Mouse (Mus musculus) A20 (cell line): ENCODE data around the gene Ring1.
"Not testable (repeated sequence)": the region's sequence is repeated elsewhere in the genome, so short reads cannot be mapped to it uniquely, and the experiment has no call there.

Experiments used
- DNase-seq: peaks from one replicate; pipeline ENCODE4 v3.0.0-alpha.2; 2011; ENCODE audit warnings: low read depth, low spot score

Ring1 gene

DNA sequence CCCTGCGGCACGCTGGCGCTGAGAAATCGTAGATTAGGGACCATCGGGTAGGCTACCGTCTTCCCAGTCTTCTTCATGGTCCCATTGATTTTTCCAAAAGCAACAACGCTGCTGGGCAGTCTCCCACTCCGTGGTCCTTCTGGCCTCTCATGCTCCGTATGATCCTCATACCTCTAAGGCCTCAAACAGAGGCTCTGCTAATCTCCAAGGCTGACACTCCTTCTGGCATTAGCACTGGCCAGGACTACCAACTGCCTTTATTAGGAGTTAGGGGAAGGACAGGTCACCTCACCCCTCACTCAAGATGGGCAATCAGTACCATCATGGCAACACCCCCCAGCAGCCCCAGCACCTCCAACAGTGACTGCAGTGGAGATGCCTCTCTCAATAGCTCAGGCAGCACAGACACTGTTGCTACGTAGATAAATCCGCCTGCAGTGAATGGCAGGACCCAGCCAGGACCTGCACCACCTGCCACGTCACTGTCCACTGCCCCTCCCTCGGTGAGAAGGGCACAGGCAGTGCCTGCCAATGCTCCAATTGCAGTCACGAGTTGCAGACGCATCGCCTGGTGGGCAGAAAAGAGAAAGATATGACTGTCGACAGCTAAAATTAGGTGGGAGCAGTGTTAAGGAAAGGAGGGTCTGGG lies 4.1 kb upstream of the Ring1 start:
- no peak for DNase-seq

DNA sequence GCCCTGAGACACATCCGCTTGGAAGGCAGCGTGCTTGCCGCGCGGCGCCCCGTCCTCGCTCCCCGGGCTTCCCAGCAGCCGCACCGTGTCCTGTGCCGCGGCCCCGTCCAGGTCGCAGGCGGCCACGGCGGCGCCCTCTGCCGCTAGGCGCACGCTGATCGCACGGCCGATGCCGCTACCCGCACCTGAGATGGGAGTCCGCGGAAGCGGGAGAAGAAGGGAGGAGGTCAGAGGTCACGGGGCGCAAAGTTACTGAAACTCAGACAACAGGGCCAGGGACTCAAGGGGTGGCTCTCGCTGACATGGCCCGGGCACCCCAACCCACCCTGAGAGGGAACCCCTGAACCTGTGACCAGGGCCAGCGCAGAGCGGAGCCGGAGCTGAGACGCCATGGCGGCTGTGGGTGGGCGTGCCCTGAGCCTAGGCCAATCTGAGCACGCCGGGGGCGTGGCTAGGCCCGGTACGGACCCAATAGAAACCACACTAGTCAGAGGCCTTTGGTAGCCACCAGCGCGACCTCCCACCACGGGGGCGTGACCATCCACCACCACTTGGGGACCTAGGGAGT lies 3.3 kb upstream of the Ring1 start, which contains the start of gene H2-Ke6:
H2-Ke6 (minus strand) TSS at position 405 of the 568 bp plus-strand sequence.
- DNase-seq, result peak; percentile 98

DNA sequence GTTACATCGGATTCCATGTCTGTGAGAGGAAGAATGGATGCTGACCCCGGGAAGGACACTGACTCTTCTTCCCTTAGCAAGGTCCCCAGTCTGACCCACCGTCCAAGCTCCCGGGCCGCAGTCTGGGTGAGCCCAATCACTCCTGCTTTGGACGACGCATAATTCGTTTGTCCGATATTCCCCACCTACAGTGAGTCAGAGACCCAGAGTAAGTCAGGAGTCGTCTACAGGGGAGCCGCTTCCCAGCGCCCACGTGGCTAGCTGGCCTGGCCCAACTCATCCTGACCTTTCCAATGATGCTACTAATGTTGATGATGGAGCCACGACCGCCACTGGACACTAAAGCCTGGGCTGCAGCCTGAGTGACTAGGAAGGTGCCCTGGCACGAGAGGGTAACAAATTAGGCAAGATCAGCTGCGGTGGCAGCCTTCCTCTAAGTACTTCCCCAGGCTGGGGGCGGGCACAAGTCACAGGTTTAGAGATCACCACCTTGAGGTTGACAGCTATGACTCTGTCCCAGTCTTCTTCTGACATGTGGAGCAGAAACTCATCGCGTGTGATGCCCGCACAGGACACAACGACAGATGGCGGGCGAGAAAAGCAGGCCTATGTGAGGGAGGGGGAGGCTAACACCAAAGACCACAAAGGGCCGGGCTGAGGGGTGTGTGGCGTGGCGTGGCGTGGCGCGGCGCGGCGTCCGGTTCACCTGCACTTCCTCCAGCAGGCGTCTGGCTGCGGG lies 2.6 kb upstream of the Ring1 start:
- DNase-seq, result no peak

DNA sequence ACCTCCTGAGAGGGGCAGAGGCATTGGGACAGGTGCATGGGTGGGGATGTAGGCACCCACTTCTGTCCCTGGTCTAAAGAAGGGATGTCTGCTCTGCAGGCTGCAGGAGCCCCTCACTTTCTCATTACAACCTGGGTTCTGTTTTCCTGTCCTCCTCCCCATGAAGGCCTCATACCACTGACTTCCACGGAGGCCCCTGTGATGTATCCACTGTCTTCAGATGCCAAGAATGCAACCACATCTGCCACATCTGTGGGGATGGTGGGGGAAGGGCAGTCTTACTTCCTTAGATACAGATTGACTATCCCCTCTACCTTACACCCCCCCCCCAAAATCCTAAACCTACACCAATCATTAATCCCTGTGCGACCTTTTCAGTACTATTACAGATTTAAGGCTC lies 1.7 kb upstream of the Ring1 start:
- no peak for DNase-seq

DNA sequence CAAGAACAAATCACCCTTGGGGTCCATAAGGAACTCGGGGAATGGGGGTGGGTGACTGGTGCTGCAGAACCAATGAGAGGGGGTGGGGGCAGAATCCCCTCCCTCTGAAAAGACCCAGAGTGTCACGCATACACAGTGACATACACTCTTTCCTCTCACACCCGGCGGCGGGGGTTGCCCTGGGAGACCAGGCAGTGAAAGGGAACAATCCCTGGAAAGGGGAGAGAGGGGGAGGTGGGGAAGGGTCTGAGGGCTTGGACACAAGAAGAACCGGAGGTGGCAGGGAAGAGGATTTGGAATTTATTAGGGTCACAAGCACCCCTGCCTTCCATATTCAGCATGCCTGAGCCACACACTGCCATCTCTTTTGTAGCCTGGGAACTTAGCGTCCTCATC lies 1.3 kb upstream of the Ring1 start:
- no peak for DNase-seq

DNA sequence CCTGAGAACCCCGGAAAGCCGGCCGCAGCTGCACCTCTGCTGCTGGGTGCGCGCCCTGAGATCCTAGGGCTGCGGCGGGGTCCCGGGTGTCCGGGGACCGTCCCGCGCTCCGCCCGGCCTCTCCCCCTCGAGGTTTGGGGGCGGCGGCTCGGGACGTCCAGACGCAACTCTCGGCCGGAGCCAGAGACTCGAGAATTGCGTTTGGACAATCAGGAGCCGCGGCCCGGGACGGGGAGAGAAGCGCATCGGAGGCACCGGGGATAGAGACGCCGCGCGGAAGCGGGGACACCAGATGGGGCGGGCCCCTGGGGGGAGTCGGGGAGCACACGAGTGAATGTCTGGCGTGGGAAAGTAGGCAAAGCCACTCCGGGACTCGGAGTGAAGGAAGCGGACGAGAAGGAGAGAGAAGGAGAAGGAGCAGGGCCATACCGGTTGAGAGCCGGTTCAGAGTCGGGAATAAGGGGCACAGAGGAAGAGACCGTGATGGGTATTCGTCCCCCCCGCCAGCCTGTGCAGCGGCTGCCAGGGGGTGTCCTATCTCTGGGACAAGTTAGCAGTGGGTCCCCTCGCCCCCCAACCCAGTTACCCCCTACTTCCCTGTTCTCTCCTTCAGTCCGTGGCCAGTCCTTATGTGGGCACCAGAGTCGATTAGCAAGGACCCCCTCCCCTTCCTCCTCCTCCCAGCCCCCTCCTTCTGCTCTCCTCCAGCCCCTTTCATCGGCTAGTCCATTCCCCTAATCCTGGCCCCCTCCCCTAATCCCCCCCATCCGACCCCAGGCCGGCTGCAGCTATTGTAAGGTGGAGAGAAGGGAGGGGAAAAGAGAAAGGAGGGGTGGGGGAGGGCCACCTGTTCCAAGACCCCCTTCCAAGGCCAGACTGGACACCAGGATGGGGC lies 628 bp upstream of the Ring1 start:
- DNase-seq, result no peak

DNA sequence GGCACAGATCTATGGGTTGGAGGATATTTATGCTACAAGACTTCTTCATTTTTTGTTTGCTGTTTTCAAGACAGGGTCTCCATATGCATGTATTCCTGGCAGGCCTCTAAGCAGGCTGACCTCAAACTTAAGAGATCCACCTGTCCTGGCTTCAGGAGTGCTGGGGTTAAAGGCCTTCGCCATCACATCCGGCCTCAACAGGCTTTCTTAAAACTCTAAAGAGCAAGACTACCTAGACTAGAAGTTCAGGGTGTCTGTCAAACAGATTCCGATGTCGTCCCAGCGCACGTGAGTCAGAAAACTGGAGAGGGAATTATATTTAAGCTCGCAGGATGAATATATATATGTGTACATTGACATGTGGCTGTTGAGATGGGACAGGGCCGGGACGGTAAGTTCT lies 802 bp downstream of the Ring1 start:
- DNase-seq, result no peak

DNA sequence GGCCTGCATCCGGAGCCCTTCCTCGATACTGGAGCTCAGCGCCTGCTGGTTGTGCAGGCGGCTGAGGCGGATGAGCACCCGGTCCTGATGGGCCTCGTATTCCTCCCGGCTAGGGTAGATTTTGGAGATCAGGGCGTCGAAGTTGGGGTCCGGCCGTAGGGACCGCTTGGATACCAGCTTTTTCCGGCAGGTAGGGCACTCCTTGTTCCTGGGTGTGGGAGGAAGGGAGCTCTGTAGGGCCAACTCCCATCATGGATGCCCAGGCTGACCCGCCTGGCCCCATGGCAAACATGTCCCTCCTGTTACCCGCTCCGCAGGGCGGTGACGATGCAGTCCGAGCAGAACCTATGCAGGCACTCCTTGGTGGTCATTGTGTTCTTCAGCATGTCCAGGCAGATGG lies 1.5 kb downstream of the Ring1 start:
- DNase-seq, result no peak

DNA sequence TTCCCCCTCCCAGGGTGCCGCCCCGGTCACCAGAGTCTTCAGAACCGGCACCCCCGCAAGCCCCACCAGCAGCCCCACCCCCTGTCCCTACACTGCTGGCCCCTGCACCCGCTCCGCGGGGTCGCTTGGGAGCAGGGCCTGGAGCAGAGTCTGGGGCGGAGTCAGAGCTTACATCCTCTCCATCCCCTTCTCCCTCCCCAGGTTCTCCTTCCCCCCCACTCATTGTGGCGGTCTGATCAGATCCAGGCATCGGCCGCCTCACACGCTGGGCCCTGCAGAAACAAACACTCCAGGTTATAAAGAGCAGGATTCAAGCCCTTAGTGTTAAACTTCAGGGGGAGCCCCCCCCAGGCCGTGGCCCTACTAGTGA lies 2.1 kb downstream of the Ring1 start:
- no peak for DNase-seq

DNA sequence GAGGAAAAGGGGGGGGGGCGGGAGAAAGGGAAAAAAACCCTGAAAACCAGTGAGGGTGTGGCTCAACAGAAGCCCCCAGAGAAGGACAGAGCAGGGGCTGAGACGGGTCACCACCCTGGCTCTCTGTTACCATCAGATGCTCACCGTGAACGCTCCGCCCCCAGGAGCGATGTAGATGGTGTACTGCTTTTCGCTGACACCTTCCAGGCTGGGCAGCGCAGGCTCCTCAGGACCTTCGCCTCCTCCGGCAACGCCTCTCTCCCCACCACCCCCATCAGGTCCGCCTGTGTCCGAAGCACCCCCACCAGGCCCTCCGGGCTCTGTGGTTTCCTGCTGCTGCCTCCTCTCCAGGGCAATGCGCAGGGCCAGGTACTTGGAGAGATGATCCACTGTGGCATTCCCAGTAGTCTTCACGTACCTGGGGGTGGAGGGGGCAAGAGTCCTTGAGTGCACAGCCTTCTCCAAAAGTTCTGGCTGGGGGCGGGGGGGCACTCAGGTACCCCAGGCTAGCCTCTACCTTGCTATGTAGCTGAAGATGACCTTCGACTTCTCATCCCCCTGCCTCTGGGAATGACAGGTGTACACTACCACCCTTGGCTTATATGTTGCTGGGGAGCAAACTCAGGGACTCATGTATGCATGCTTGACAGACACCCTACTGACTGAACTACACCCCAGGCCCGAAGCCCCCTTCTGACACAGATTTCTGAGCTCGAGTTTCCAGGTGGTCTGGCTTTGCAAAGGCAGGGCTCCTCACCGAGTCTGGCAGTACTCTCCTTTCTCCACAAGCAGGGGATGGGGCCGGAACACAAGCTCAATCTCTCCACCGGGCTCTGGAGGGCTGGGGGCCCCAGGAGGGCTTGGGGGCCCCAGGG lies 2.7 kb downstream of the Ring1 start:
- DNase-seq, result no peak

DNA sequence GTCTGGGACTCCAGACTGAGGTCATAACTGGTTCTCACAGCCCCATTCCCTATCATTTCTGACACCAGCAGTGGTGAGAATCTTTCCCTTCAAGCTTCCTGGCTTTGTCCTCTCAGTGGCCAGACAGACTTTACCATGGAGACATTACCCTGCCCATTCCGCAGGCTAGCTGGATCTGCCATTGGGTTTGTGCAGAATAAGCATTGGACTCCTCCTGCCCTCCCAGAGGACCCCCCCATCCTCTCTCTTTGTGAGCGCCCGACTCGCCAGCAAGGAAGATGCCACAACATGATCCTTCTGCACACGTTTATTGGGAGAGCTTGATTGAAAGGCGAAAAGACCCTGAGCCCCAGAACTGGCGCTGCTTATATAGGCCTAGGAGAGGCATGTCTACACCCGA lies 11.0 kb downstream of the Ring1 start:
- no peak for DNase-seq

DNA sequence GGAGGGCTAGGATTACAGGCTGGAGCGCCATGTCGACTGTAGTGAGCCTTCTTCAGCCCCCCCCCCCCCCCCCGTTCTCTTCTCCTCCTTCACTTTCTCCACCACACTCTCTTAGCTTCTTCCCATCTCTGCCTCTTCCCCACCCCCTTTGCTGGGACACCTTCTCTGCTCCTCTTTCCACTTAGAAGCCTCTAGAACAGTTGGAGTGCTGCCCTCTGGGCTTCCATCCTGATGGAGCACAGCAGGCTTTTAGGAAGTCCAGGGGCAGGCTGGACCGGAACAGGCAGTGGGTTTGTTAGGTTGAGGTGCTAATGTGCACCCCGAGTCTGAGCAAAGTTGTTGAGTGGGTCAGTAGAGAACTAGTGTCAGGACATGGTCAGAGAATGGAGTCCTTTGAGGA lies 14.3 kb downstream of the Ring1 start:
- no peak for DNase-seq

DNA sequence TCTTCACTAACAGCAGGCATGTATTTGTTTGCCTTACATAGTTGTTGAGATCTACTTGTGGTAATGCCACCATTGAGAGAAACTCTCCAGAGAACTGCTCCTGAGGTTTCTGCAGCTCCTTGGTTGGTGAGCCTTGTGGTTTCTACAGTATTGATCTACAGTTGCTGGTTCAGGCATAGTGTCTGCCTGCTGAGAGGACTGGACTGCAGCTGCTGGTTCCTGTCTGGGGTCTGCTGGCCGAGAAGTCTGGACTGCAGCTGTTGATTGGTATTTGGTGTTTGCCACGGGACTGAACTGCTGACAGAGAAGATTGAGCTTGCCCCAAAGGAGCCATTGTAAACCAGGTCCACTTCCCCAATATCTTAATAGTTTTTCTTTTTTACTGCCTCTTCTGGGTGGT lies 17.9 kb downstream of the Ring1 start:
- no peak for DNase-seq

DNA sequence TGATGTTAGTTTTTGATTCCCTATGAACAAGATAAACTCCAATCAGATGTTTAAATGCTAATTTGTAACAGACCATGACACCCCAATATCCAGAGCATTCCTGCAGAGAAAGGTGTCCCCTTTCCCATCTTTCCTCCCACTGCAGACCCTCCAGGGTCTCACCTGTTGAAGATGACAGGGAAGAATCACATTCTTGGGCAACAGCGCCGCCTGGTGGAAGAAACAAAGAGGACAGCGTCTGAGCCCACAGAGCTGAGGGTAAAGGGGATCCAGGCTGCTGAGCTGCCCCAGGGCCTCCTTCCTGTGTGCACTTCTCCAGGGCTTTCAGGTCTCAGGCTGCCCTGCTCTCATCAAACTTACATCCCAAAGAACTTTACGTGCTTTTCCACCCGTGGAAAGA lies 21.1 kb downstream of the Ring1 start:
- DNase-seq, result no peak

DNA sequence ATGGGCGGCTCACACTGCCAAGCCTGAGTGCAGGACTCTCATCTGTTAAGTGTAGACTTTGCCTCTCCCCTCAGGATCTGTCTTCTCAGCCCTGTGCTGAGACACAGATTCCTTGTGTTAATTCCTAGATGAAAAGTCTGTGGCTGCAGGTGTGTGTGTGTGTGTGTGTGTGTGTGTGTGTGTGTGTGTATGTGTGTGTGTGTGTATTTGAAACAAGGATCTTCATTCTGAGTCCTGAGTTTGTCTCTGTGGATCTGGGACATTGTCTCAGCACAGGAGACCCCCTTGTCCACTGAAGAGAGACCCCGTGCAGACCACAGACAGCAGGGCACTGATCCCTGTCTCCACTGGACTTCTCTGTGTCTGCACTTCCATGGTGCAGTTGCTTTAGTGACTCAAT lies 23.7 kb downstream of the Ring1 start:
- not testable (repeated sequence) for DNase-seq

DNA sequence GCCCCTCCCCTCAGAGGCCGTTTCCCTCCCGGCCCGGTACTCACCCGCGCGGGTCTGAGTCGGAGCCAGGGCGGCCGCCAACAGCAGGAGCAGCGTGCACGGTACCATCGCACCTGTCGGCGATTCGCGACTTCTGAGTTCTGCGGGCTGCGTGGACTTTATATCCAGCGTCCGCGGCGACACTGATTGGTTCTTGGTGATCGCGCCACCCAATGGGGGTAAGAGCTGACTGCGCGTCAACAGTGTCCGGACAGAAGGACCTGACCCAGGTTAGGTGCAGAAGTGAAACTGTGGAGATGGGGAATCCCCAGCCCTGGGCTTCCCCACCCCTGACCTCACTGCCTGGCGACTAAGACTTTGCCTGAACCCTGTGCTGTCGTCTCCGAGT lies 24.3 kb downstream of the Ring1 start, which contains the start of gene H2-K1:
H2-K1 (minus strand) TSS at position 198 of the 388 bp plus-strand sequence.
- peak; percentile 98 for DNase-seq

DNA sequence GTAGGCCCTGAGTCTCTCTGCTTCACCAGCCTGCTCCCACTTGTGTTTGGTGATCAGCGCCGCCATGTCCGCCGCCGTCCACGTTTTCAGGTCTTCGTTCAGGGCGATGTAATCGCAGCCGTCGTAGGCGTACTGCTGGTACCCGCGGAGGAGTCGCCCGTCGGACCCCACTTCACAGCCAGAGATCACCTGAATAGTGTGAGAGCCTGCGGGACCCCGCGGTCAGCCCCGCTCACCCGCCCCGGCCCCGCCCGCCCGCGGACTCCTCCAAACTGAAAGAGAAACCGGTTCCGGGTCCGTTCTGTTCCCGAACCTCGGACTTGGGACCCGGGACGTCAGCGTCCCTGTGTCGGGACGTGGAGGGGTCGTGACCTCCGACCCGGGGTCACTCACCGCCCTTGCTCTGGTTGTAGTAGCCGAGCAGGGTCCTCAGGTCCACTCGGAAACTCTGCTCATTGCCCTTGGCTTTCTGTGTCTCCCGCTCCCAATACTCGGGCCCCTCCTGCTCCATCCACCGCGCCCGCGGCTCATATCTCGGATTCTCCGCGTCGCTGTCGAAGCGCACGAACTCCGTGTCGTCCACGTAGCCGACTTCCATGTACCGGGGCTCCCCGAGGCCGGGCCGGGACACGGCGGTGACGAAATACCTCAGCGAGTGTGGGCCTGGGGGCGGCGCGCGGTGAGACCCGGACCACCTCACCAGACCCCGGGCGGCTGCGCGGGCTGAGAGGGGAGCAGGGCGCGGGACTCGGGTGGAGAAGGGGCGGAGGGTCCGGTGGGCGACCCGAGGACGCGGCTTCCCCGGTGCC lies 24.9 kb downstream of the Ring1 start:
- peak; percentile 44 for DNase-seq

DNA sequence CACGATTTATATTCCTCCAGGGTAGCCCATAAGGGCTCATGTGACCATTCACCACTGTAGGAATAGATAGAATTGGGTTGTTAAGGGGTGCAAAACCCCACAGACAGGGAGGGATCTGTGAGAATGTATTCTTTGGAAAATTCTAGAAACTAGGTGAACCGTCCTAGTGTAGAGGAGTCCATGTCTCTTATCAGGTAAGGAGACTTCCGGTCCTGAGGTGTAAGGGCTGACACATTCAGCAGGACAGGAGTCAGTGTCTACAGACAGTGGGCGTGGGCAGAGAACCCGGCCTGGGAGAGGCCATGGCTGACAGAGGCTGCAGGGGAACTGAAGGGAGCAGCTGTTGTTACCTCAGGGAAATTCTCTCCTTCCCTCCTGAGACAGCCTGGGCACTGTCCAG lies 25.8 kb downstream of the Ring1 start:
- DNase-seq, result not testable (repeated sequence)

DNA sequence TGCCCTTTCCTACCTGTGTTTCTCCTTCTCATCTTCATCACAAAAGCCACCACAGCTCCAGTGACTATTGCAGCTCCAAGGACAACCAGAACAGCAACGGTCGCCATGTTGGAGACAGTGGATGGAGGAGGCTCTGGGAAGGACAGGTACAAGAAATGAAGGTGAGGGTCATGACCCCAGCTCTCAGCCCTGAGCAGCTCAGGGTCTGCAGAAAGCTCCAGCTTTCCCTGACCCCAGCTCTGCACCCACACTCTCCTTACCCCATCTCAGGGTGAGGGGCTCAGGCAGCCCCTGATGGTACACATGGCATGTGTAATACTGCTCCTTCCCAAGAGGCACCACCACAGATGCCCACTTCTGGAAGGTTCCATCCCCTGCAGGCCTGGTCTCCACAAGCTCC lies 27.5 kb downstream of the Ring1 start:
- not testable (repeated sequence) for DNase-seq

DNA sequence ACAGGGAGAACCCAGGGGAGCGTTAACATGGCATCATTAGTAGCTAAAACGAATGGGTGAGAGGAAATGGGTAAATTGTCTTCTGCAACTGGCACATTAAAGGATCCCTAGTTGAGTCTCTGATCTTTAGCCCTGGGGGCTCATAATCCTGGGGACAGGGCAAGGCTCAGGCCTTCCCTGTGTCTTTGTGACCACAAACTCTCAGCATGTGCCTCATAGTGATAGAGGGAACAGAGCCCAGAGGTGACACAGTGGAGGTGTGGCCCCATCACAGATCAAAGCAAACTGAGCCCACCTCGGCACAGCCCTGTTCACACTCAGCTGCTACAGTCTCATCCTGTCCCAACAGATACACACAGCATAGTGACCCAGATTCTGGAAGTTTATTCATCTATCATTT lies 28.8 kb downstream of the Ring1 start:
- DNase-seq, result no peak
